Mouse (Mus musculus) A20 (cell line): Measurements from ENCODE around the gene Ggta1.
A peak's percentile ranks its signal among the peaks of the same experiment; 100 is the strongest.

Experiments
- DNase-seq: peaks from one replicate; pipeline ENCODE4 v3.0.0-alpha.2; 2011; ENCODE audit warnings: low read depth, low spot score

Gene Ggta1

GRCm38 (mm10) chr2:35491151-35491550 lies 28.1 kb upstream of the Ggta1 start:
- DNase-seq: no peak

- DNase-seq: no peak
Observed at GRCm38 (mm10) chr2:35490458-35491111, 27.6 kb upstream of the Ggta1 start.

GRCm38 (mm10) chr2:35487700-35488099 lies 24.7 kb upstream of the Ggta1 start:
- no peak for DNase-seq

- no peak for DNase-seq
Observed at GRCm38 (mm10) chr2:35486981-35487655, 24.1 kb upstream of the Ggta1 start.

GRCm38 (mm10) chr2:35484102-35484501 lies 21.1 kb upstream of the Ggta1 start:
- no peak for DNase-seq

GRCm38 (mm10) chr2:35483402-35483801 lies 20.4 kb upstream of the Ggta1 start:
- DNase-seq: no peak

- no peak for DNase-seq
Observed at GRCm38 (mm10) chr2:35481322-35481990, 18.4 kb upstream of the Ggta1 start.

- DNase-seq: no peak
Observed at GRCm38 (mm10) chr2:35480073-35480472, 17.0 kb upstream of the Ggta1 start.

GRCm38 (mm10) chr2:35478812-35479122 lies 15.7 kb upstream of the Ggta1 start:
- DNase-seq: no peak

- DNase-seq: no peak
Observed at GRCm38 (mm10) chr2:35477999-35478811, 15.2 kb upstream of the Ggta1 start.

GRCm38 (mm10) chr2:35477321-35477720 lies 14.3 kb upstream of the Ggta1 start:
- DNase-seq: no peak

- no peak for DNase-seq
Observed at GRCm38 (mm10) chr2:35474916-35475315, 11.9 kb upstream of the Ggta1 start.

- DNase-seq: no peak
Observed at GRCm38 (mm10) chr2:35469266-35469665, 6.2 kb upstream of the Ggta1 start.

- DNase-seq: no peak
Observed at GRCm38 (mm10) chr2:35468276-35468675, 5.2 kb upstream of the Ggta1 start.

GRCm38 (mm10) chr2:35467855-35468254 lies 4.8 kb upstream of the Ggta1 start:
- no peak for DNase-seq

- peak; percentile 56 for DNase-seq
Observed at GRCm38 (mm10) chr2:35465677-35466076, 2.6 kb upstream of the Ggta1 start.

- DNase-seq: peak; percentile 84
Observed at GRCm38 (mm10) chr2:35464548-35464947, 1.5 kb upstream of the Ggta1 start.

- peak; percentile 83 for DNase-seq
Observed at GRCm38 (mm10) chr2:35464089-35464534, 1.1 kb upstream of the Ggta1 start.

GRCm38 (mm10) chr2:35463372-35464088 lies 499 bp upstream of the Ggta1 start:
- peak; percentile 97 for DNase-seq

GRCm38 (mm10) chr2:35461971-35462787 lies 852 bp downstream of the Ggta1 start:
- peak; percentile 70 for DNase-seq
